Mouse (Mus musculus) T-helper 2 cell (primary cell): ENCODE data around the gene Slc5a3.
"Not testable (repeated sequence)": the region's sequence is repeated elsewhere in the genome, so short reads cannot be mapped to it uniquely, and the experiment has no call there.

Experiments used
- in situ Hi-C: fragments of 300-600 bp; cut with MboI, MseI; formaldehyde crosslinking; loops from one replicate; pipeline ENCODE4 v1.15.1; 2025; ENCODE audit warnings: high pct_unique_total_duplicates

Gene Slc5a3

DNA sequence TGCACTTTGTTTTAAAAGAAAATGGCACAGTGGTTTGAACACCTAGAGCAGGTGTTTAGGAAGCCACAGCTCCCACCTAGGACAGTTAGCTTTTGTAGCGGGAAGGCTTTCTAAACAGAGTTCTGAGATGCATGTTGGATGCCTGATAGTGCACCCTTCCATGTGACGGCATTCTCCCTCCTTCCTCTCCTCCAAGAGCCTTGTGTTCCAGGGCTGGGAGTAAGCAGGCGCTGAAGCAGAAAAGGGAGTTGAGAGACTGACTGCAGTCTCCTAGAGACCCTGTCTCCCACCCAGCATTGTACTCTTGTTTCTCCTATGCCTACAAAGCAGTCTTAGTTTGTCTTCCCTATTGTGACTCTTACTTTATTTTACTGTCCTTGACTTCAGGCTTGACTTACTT is 2.1 kb downstream of the Slc5a3 start:
- in situ Hi-C loops: loop anchor here (10.0 to 25.0 kb wide), 2 partner anchors 125 to 1827 kb away; partner anchors contain the start of gene Chaf1b

- in situ Hi-C loops: loop anchor here (10.0 to 25.0 kb wide), 2 partner anchors 127 to 1826 kb away; partner anchors contain the start of gene Chaf1b
These were observed 3.5 kb downstream of the Slc5a3 start for GRCm38 (mm10) chr16:92061586-92061985.

DNA sequence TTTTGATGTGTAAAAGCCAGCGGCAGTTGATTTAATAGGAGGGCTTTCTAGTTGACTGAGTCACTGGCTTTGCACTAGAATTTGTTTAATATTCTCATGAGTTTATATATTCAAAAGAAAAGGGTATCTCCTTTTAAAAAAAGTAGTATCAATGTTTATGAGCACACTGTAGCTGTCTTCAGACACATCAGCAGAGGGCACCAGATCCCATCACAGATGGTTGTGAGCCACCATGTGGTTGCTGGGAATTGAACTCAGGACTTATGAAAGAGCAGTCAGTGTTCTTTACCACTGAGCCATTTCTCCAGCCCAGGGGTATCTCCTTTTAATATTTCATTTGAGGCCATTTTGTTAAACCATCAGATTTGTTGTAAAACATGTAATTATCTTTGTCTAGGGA is 4.7 kb downstream of the Slc5a3 start:
- in situ Hi-C loops: loop anchor here (10.0 to 25.0 kb wide), 2 partner anchors 128 to 1824 kb away; partner anchors contain the start of gene Chaf1b

GRCm38 (mm10) chr16:92064801-92065200 is 6.7 kb downstream of the Slc5a3 start:
- in situ Hi-C loops: loop anchor here (10.0 to 25.0 kb wide), 2 partner anchors 130 to 1822 kb away; partner anchors contain the start of gene Chaf1b

DNA sequence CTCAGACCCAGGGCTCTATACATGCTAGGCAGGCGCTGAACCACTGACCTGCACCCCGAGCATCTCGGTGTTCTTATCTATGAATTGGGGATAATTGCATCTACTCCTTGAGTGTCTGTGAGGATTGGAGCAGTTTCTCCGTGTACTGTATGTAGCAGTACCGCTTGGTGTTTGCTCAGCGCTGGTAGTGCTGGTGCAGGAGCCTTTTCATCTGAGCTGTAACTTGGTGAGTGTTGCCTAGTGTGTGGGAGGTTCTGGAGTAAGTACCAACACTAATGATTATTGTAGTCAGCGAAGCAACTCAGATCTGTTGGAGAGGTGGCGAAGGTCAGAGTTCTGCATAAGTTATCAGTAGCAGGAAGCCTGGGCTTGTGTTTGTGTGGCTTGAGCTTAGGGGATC is 12.2 kb downstream of the Slc5a3 start:
- in situ Hi-C loops: loop anchor here (25.0 kb wide), 1 partner anchor 1817 kb away; the partner anchor contains the start of gene Chaf1b

GRCm38 (mm10) chr16:92076797-92077196 is 18.7 kb downstream of the Slc5a3 start:
- in situ Hi-C loops: no loop called here

DNA sequence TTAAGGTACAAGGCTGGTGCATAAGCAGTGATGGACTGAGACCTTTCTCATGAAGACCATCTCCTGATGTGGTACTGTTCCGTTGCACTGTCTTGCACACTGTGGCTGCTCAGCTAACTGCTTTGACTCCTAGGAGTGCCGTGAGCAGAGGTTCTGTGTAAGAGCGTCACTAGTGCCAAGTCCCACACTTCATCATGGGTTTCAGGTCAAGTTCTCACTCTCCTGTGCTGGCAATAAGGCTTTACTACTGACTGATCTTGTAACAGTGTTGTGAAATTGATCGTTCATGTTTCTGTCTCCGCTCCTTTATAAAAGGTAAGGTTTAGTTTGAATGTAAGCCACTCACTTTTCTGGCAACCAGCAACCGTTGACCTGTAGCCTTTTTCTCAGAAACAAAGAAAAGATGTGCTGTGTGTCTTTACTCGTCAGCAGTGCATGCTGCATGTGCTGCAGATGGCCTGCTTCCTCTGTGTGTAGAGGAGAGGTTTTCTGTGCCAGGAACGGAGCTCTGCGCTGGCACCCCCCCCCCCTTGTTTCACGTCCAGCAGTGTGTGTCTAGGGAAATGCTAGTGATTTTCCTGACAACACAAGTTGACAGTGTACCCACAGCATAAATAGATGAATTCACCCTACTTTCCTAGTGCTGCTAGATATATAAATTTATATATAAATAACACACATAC is 25.8 kb downstream of the Slc5a3 start:
- in situ Hi-C loops: no loop called here

DNA sequence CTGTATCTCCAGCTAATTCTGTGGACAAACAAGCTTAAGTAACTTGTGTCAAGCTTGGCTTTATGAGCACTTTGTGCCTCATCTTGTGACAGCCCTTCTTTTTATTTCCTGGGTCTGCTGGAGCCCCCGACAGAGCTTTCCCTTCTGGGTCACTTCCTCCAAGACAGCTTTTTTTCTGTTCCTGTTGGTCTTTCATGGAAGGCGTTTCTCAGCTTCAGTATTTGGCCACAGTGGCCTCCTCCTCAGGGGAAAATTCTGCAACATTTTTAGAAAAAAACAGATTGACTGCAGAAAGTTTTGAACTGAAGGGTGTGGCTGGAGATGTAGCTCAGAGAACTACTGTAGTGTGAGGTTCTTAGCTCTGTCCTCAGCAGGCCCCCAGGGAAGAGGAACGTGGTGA is 31.1 kb downstream of the Slc5a3 start:
- in situ Hi-C loops: no loop called here

DNA sequence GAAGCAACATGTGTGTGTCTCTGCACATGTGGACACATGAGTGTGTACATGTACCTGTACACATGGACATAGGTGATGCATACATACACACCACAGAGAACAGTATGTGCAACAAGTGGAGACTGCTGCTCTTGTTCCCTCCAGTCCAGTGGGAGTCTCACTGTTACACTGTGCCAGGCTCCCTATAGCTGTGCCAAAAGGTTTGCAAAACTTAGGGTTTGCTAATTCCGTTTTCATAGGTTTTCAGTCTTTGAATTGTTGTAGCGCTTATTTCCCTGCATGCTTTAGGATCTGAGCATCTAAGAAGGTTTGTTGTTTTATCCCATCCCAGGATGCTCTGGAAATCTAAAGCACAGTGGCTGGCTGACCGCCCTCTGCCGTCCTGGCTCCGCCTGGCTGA is 33.8 kb downstream of the Slc5a3 start:
- in situ Hi-C loops: no loop called here

DNA sequence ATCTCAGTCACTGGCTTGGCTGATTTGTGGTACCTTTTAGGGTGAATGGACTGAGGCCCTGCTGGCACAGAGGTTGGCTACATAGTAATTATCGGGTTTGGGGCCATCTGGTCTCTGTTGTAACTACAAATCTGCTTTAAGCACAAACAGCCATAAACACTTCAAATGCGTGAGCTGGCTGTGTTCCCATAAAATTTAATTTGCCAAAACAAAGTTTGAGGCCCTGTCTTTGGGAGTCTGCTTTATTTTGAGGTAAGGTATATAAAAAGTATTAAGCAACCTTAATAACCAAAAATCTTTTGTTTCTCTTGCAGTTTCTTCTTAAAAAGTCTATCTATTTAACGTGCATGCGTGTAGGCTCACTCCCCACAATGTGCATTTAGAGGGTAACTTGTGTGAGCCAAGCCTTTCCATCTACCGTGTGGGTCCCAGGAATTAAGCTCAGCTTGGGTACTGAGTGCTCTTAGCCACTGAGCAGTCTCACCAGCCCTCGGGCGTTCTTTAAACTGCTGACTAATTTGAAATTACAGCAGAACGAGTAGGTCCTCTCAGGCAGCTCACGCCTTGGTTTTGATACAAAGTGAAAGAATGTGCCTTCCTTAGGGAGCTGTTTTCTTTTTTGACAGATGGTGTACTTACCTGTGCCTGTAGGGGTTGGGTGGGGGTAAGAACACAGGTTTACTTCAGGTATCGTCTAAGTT is 40.4 kb downstream of the Slc5a3 start:
- in situ Hi-C loops: no loop called here

- in situ Hi-C loops: no loop called here
These were observed 41.5 kb downstream of the Slc5a3 start for GRCm38 (mm10) chr16:92099598-92099997.

GRCm38 (mm10) chr16:92100111-92100510 is 42.0 kb downstream of the Slc5a3 start:
- in situ Hi-C loops: no loop called here

- in situ Hi-C loops: no loop called here
These were observed 44.0 kb downstream of the Slc5a3 start for GRCm38 (mm10) chr16:92102115-92102514.

DNA sequence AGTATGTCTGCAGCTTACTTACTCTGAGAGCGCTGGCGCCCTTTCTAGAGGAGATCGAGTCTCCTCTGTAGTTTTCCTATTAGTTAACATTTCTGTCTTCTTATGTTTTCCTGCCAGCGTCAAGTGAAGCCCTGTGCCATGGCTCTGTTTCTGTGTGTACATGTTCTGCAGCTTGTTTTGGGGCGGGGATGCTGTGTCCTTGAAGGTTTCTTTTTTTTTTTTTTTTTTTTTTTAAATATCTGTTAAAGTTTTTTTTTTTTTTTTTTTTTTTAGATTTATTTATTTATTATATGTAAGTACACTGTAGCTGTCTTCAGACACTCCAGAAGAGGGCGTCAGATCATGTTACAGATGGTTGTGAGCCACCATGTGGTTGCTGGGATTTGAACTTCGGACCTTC is 44.8 kb downstream of the Slc5a3 start:
- in situ Hi-C loops: not testable (repeated sequence)

- in situ Hi-C loops: no loop called here
These were observed 45.6 kb downstream of the Slc5a3 start for GRCm38 (mm10) chr16:92103572-92104331.

GRCm38 (mm10) chr16:92104332-92104590 is 46.1 kb downstream of the Slc5a3 start:
- in situ Hi-C loops: no loop called here

DNA sequence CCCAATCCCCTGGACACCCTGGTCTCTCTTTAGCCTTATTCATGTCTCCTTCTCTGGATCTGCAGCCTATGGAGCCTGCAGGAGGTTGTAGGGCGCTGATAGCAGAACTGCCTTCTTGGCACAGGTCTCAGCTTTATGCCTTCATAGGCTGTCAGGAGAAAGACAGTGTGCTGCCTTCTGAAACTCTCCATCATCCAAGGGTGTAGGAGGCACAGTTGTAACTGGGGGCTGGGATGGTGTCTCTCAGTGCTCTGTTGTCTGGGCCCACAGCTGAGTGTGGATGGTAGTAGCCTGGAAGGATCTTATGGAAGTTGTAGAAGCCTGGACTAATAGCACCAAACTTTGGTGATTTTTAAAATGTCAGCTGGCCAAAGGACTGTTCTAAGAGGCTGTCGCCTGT is 46.8 kb downstream of the Slc5a3 start:
- in situ Hi-C loops: no loop called here

DNA sequence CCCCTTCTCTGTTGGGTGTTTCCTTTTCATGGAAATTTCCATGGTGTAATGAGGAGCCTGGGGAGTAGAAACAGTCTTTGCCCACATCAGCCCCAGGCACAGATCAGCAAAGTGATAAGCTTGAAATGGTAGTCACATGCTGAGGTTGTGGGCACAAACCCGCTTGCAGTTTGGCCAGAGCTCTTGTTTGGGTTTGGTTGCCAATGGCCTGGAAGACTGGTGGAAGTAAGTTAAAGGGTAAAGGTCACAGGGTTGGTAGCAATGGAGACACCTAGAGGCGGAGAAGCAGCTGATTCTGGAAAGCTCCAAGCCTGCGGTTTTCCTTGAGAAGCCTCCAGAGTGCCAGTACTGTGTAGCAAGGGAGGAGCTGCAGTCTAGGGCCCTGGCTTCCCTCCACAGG is 47.5 kb downstream of the Slc5a3 start:
- in situ Hi-C loops: no loop called here

DNA sequence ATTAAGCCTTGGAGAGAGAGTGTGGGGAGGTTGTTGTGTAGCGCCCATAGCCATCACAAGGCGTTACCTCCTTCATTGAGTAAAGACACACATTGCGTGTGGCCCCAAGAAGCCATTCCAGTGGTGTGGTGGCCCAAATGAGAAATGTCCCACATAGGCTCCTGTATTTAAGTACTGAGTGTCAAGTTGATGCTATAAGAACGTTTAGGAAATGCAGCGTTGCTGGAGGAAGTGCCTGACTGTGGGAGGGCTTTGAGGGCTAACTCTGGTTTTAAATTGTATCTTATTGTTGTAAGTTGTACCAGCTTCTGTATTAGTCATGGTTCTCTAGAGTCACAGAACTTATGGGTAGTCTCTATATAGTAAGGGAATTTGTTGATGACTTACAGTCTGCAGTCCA is 49.2 kb downstream of the Slc5a3 start:
- in situ Hi-C loops: no loop called here

- in situ Hi-C loops: no loop called here
These were observed 56.7 kb downstream of the Slc5a3 start for GRCm38 (mm10) chr16:92114706-92115241.

GRCm38 (mm10) chr16:92115611-92116421 is 57.7 kb downstream of the Slc5a3 start:
- in situ Hi-C loops: no loop called here
